Mouse (Mus musculus) layer of hippocampus, adult 2 months (tissue): ENCODE measurements around the gene Vps35l. TPM values are rescaled to one million over a fixed set of nuclear protein-coding genes. Genes with fewer than 3 reads are reported as not detected.
A peak's percentile ranks its signal among the peaks of the same experiment; 100 is the strongest.

Experiments used
- DNase-seq, 2 experiments: peaks; one replicate each; pipeline ENCODE4 v3.0.0; 2022; ENCODE audit warnings: low spot score in 2 of 2
- H3K27ac ChIP-seq: fragments of 200-600 bp; 2 replicates; pipeline ENCODE4 v1.8.1; 2022
- H3K4me3 ChIP-seq: fragments of 200-600 bp; 2 replicates; pipeline ENCODE4 v1.8.1; 2022; ENCODE audit warnings: mild to moderate bottlenecking
- CTCF ChIP-seq: fragments of 200-600 bp; conservative IDR thresholded peaks from 2 replicates; pipeline ENCODE4 v1.8.1; 2022; ENCODE audit warnings: antibody characterized with exemption, mild to moderate bottlenecking, moderate library complexity
- total RNA-seq, 2 experiments: library from RNA; stranded (reverse); gene quantifications; 2 replicates each; pipeline ENCODE4 v1.2.3; 2021

The Vps35l gene
- total RNA-seq, 2 experiments from 2014 or later: 58.5 to 65.1 TPM

DNA sequence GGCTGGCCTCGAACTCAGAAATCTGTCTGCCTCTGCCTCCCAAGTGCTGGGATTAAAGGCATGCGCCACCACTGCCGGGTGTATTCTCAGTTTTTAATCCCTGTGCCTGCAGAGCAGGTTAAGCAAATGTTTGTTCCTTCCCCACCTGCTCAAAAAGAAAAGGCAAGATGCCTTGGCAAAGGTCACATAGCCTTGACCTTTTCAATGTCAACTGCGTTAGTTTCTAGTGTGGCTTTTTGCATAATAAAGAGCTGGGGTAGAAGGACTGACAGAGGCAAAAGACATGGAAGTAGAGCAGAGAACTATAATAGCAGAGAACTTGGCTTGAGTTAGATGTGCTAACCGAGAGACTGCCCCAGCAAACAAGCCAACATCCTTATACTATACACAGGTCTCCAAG lies 29.2 kb upstream of the Vps35l start:
- Histone ChIP-seq H3K4me3 (no peak overlapping the region), H3K27ac (no peak overlapping the region)
- DNase-seq: no peak
- TF ChIP-seq CTCF: no peak

DNA sequence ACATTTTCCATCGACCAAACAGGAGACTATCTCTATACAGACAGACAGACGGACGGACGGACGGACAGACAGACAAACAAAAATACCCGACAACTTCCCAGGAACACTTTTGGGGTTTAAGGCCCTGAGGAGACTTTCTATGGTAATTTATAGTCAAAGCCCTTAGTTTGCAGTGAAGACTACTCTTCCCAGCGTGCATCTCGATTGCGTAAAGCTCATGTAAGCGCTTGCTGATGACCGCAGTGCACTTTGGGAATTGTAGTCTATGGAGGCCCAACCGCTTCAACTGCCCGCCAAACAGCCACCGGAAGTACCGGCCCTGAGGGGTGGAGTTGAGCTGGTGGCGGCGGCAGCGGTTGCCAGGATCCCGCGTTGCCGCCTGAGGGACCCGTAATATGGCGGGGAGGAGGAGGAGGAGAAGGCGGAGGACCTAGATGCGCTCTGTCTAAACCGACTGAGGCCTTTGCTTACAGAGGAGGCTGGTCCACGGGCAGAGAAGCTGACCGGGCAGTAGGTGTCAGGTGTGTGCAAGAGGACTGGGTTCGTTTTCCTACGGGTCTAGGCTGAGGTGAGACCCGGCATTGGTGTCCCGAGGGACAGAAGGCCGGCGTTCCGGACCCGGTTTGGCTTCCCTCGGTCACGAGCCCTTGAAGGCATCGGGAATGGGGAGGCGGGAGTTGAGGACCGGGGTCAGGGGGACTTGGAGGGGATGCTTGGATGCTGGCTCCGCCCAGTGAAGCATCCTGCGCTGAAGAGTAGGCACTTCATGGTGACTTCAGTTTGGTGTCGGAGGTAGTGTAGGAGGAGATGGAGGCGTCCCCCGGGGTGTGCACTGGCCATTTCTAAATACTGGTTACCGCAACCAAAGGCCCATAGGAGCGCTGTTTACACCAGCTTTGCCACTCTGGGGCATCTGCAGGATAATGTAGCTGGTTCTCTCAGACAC lies 27.5 kb upstream of the Vps35l start, which contains the start of gene Ccp110:
TSS of gene Ccp110 (plus strand) at position 325 of the 946 bp plus-strand sequence.
- DNase-seq: peak; percentile 92 to 99
- peak within 1 kb of the TSS; percentile 83 for H3K27ac ChIP-seq
- TF ChIP-seq CTCF: peak; percentile 38

DNA sequence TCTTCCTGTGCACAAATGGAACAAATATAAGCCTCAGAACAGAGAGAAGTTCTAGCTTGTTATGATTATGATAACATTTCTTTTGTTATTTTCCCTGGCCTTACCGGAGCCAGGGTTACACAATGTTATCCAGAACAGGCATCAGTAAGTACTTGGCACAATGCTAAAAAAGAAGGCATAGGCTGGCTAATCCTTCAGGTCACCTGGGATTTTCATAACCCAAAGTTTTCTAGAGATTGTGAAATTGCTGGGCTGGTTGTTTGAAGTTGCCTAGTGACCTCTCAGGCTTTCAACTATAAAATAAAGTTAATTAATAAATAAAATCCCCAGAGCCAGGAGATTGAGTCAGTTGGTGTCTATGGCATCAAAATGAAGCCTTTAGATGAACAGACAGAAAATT lies 25.2 kb upstream of the Vps35l start:
- no peak for TF ChIP-seq CTCF
- Histone ChIP-seq H3K4me3 (no peak overlapping the region), H3K27ac (peak overlapping the region; percentile 83)
- no peak for DNase-seq

More for the DNA sequence above, 27.5 kb upstream of the Vps35l start, which contains the start of gene Ccp110:
- H3K4me3 ChIP-seq: peak within 1 kb of the TSS; percentile 70

DNA sequence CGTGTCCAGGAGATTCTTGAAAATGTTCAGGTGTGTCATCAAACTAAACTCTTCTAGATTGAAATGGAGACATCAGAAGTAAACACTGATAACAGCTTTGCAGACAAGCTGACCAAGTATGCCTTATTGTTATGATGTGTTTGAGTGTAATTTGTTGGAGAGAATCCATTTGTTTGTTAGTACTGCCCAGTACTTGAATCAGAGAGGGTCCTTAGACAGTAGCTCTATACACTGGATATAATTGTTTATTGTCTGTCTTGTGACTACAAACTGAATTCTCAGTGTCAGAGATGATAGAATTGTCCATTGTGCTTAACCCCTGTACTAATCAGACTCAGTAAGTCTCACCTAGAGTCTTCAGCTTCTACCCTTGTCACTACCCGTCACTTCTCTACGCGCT lies 22.0 kb upstream of the Vps35l start:
- DNase-seq: no peak
- H3K27ac ChIP-seq: peak overlapping the region; percentile 77
- no peak for TF ChIP-seq CTCF
- no peak overlapping the region for H3K4me3 ChIP-seq

DNA sequence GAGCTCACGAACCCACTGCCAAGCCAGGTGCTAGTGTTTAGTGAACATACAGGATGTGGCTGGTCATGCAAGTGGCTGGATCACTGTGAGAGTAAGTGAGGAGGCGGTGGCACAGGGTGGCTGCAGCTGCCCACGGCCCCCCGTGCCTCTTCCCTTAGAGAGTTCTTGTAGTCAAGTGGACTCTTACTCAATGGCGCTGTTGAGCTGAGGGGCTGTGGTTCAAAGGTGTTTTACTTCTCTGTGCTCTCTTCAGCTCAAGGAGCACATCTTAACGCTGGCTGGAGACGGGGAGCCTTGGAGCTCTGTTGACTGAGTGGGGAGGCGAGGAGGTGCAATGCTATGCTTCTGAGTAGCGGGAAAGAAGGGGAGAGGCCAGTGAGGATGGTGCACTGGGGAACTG lies 16.1 kb upstream of the Vps35l start:
- no peak for TF ChIP-seq CTCF
- DNase-seq: no peak
- no peak overlapping the region for H3K4me3 ChIP-seq
- H3K27ac ChIP-seq: no peak overlapping the region

DNA sequence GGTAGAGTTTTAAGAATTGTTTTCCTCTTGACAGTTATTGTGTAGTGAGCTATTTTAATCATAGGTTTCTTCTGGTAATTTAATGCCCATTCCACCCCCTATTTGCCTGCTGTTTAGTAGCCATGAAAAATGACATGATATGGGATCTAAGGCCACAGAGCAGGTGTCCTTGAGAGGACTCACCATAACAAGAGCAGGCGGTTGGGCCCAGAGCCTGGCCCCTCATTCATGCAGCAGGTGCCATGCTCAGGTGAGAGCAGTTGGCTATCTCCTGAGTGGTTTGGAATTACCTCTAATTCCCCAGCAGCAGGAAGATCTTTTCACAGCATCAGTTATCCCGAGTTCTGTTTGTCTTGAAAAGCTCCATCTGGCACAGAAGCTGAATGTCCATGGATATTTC lies 14.6 kb upstream of the Vps35l start:
- TF ChIP-seq CTCF: no peak
- DNase-seq: no peak
- H3K4me3 ChIP-seq: no peak overlapping the region
- H3K27ac ChIP-seq: no peak overlapping the region

DNA sequence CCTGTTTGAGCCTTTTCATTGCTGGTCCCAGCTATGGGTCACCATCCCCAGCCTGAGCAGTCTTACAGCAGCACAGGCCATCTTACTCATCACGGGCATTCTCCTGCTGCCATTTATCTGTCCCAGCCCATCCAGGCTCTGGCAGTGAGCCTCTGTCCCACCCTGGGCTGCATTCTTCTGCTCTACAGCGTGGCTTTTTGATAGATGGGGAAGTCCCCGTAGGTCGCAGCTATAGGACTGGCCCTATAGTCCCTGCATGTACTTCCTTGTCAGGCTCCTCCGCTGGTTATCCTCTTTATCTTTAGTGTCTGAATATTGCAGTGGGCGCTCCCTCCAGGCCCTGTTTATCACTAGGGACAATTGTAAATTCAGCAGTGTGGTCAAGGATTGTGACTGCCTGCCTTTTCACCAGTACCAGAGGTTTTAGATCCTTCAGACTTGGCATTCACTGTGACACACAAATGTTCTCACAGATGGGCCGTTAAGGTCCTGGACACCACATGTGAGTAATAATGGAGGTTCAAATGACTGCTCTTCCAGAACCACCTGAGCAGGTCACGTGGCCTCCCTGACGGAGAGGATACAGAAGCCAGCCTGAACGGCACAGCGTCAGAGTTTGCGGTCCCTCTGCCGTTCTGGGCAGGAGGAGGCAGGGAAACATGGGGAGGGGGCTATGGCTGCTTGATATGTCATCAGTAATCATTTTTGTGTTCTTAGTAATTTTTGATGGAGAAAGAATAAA lies 11.0 kb upstream of the Vps35l start:
- TF ChIP-seq CTCF: no peak
- DNase-seq: no peak
- H3K27ac ChIP-seq: no peak overlapping the region
- no peak overlapping the region for H3K4me3 ChIP-seq

DNA sequence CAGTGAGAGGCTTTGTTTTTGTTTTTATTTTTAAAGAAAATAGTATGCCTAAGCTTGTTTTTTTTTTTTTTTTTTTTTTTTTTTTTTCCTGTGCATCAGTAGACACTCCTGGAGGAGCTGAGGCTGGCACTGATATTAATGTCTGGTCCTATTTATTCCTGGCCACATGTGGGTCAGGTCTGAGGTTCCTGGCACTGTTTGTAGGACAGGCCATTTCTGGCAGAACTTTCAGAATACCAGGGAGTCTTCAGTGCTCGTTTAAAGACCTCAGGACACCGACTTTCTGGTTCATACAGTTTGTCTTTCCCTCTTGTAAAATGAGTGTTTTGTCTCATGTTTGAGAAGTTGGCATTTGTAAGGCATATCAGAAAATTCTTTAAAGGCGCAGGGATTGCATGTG lies 8.2 kb upstream of the Vps35l start:
- TF ChIP-seq CTCF: no peak

DNA sequence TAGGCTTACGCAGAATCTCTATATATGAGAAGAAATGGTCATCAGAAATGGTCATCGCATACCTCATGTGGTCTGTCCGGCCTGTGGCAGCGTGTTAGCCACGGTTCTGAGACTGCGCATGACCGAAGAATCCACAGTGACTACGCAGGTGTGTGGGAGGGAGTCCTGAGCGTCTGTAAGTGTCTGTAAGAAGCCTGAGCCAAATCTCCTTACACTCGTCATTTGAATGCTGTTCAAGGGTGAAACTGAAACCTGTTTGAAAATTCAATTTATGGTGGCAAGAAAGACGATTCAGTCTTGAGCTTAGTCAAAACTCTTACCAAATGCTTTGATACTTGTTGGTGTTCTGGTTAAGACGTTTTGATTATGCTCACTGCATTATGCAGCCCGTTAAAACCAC lies 6.8 kb upstream of the Vps35l start:
- Histone ChIP-seq H3K4me3 (no peak overlapping the region), H3K27ac (no peak overlapping the region)
- no peak for TF ChIP-seq CTCF
- DNase-seq: no peak

More for the DNA sequence above, 8.2 kb upstream of the Vps35l start:
- no peak for DNase-seq
- Histone ChIP-seq H3K27ac (no peak overlapping the region), H3K4me3 (no peak overlapping the region)

DNA sequence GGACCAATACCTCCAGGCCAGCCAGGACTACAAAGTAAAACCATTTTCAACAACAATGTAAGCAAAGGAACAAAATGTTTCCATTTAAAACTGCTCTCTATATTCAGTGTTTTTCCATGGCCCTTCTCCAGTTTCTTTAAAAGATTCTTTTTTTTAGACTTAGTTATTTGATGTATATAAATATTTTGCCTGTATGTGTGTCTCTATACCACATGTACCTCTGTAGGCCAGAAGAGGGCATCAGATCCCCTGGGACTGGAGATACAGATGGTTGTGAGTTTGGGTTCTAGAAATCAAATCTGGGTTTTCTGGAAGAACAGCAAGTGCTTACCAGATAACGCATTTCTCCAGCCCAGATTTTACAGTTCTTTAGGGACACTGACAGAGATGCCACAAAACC lies 1.3 kb upstream of the Vps35l start:
- TF ChIP-seq CTCF: peak; percentile 70
- DNase-seq: no peak
- H3K4me3 ChIP-seq: no peak overlapping the region
- H3K27ac ChIP-seq: no peak overlapping the region

DNA sequence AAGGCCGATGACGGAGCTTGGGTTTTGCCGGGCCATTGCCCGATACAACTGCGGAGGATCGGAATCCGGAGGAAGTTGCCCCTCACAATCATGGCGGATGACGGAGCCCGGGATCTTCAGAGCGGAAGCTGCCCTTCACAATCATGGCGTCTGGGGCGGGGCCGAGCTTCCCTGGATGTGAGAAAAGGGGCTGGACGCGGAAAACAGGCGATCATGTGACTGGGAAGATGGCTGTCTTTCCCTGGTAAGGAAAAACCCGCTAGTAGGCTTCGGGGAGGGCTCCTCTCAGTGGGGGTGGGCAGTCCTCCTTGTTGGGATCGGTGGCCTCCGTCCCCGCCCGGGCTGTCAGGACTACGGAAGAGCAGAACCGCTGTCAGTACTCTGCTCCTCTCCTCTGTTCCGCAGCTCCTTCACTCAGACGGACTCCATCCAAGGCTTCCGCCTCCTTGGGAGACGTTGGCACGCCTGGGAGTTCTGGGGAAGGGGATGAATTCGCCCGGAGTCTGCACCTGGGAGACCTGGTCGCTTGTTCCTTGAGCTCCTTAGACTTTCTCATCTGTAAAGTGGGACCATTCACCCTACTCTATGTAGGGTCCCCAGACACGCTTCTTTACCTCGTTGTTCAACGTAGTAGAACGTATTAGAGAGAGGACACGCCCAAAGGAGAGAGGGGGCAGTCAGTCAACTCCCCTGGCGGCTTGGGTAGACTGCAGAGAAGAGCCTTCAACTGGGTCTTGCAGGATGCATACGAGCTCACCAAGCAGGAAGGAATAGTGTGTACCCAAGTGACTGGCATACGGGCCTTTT lies 709 bp downstream of the Vps35l start:
- Histone ChIP-seq H3K4me3 (peak overlapping the region; percentile 86), H3K27ac (peak overlapping the region; percentile 95)
- TF ChIP-seq CTCF: no peak
- DNase-seq: peak; percentile 96 to 97

DNA sequence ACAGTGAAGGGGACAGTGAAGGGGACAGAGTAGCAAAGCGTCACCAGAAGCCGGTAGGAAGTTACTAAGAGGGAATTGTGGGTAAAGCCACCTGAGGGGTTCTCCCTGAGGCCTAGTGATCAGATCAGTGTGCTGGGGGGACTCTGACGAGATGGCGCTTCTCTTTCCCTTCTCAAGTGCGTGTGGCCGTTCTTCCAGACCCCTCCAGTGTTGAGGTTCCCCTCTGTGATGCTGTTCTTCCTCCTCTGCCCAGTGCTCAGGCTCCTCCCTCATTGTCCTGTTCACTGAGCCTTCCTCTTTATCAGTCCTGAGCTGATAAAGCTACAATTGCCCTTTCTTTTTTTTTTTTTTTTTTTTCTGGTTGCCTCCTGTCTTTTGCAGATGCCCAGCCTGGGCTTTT lies 2.3 kb downstream of the Vps35l start:
- no peak for TF ChIP-seq CTCF
- DNase-seq: no peak
- no peak overlapping the region for H3K4me3 ChIP-seq
- no peak overlapping the region for H3K27ac ChIP-seq

DNA sequence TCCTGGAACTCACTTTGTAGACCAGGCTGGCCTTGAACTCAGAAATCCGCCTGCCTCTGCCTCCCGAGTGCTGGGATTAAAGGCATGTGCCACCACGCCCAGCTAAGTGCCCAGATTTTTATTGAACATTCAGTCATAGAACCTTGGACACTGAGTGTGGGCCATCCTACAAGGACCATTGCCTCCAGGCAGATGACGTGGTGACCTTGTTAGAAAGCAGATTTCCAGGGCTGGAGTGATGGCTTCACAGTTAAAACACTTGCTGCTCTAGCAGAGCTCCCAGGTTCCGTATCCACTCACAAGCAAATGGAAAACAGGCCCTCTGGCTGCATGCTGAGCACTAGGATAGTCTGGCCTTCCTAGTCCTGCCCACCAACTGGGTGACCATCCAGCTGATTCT lies 4.7 kb downstream of the Vps35l start:
- H3K27ac ChIP-seq: no peak overlapping the region
- H3K4me3 ChIP-seq: no peak overlapping the region
- TF ChIP-seq CTCF: no peak
- DNase-seq: no peak
